Mouse (Mus musculus): ENCODE data around the gene Atp6v1b1.

- TF ChIP-seq POLR2A (IDR thresholded peaks at IDR 0.05; ENCODE audit: borderline replicate concordance, low read depth, low read length) (no peak), CTCF (IDR thresholded peaks at IDR 0.05; ENCODE audit: low read depth, low read length) (no peak)
These were observed 2.7 kb downstream of the Atp6v1b1 start for GRCm38 (mm10) chr6:83745466-83745865.

Data from bone marrow macrophage, adult 2 months (primary cell).